23 mouse cellular contexts compared by ENCODE assay signal in genomic region chr11:28849841-28850240, GRCm38 (mm10). TPM values are rescaled to one million over a fixed set of nuclear protein-coding genes. Genes with fewer than 3 reads are reported as not detected.
"Had no signal": no experiment of that assay in that cellular context is flagged by ENCODE, and none has a peak within 500 bp of the region (broad histone marks: within the 10 kb centered on the region; RNA-seq: fewer than 3 reads in every experiment).

No protein-coding gene starts in this region.

- H3K4me3 ChIP-seq: layer of hippocampus, adult 2 months; limb, embryonic 10.5 days; limb, embryonic 13.5 days; liver, embryonic 12.5 days; liver, embryonic 15.5 days; lung, embryonic 15.5 days; midbrain, embryonic 12.5 days; midbrain, embryonic 15.5 days; neural tube, embryonic 12.5 days; neural tube, embryonic 15.5 days had no signal

- DNase-seq: kidney, postnatal 25 days; layer of hippocampus, adult 9-11 months; liver; lung, adult 18-20 months; lung, postnatal 10 days; lung, postnatal 36 days; right cerebral cortex, adult 18-20 months; right cerebral cortex, postnatal 14 days; right cerebral cortex, postnatal 4 days; thymus, adult 2 months; thymus, postnatal 14 days; thymus, postnatal 4 days had no signal

- H3K36me3 ChIP-seq: limb, embryonic 10.5 days; limb, embryonic 13.5 days; liver, embryonic 12.5 days; liver, embryonic 15.5 days; lung, embryonic 15.5 days; midbrain, embryonic 12.5 days; midbrain, embryonic 15.5 days; neural tube, embryonic 12.5 days; neural tube, embryonic 15.5 days had no signal

RNA-seq across cellular contexts. Expression of gene Efemp1, which starts 3.2 kb away (rescaled TPM):
- total RNA-seq: megakaryocyte progenitor cell, adult 5-6 weeks had no signal
